Mouse (Mus musculus) heart, postnatal 36 days (tissue): ENCODE data around the gene Krt9. TPM values are rescaled to one million over a fixed set of nuclear protein-coding genes. Genes with fewer than 3 reads are reported as not detected.
"Not testable (repeated sequence)": the region's sequence is repeated elsewhere in the genome, so short reads cannot be mapped to it uniquely, and the experiment has no call there.

ENCODE experiments used
- DNase-seq, 2 experiments: peaks; one replicate each; pipeline ENCODE4 v3.0.0; 2021 to 2022
- intact Hi-C: fragments of 180-260 bp; cut with DNase I; formaldehyde crosslinking; loops from one replicate; pipeline ENCODE4 v1.15.1; 2025
- total RNA-seq, 2 experiments: library from RNA; stranded (reverse); gene quantifications; 2 replicates each; pipeline ENCODE4 v1.2.3; 2021

Krt9 gene
- total RNA-seq: not detected

DNA sequence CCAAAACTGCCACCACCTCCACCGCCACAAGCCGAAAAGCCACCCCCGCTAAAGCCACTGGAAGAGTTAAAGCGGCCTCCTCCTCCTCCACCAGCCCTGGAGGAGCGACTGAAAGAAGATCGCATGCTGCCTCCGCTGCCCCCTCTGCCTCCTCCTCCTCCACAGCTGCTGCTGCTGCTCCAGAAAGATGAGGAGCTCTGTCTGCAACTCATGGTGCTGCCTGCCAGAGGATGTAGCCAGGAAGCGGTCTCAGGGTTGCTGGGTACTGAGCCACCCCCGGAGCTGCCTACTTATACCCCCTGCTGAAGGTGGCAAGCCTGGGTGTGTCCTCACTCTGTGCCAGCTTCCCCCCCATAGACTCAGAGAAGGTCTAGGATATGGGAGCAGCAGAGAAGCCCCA, at the start of gene Krt9:
Gene Krt9, minus strand, starts transcription at position 255 of the 400 bp plus-strand sequence.
- DNase-seq: no peak
- intact Hi-C loops: no loop called here

DNA sequence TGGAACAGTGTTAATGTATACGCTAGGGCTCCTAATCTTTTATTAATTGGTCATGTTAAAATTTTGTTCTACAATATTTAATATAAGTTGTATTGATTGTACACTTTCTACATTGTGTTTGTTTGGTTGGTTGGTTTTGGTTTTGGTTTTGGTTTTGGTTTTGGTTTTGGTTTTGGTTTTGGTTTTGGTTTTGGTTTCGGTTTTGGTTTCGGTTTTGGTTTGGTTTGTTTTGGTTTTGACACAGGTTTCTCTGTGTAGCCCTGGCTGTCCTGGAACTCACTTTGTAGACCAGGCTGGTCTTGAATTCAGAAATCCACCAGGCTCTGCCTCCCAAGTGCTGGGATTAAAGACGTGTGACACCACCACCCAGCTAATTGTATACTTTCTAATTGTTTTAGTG, 47.2 kb upstream of the Krt9 start:
- DNase-seq, intact Hi-C loops: not testable (repeated sequence)

DNA sequence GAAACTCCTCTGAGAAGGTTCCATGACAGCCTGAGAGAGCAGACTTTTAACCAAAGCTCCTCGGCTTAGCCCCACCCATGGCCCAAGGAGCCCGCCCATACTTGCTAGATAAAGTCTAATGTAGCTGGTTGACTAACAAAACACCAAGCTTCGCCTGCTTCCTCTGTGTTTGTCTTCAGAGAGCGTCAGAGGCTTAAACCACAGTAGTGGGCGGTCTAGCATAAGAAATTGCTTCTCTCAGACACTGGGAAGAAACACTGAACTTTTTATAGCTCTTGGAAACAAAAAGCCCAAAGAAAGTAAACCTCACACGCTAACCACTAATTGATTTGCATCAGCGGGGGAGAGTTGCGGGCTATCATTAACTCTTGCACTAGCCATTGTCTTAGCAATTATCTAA, 28.7 kb upstream of the Krt9 start:
- no peak for DNase-seq
- intact Hi-C loops: no loop called here

DNA sequence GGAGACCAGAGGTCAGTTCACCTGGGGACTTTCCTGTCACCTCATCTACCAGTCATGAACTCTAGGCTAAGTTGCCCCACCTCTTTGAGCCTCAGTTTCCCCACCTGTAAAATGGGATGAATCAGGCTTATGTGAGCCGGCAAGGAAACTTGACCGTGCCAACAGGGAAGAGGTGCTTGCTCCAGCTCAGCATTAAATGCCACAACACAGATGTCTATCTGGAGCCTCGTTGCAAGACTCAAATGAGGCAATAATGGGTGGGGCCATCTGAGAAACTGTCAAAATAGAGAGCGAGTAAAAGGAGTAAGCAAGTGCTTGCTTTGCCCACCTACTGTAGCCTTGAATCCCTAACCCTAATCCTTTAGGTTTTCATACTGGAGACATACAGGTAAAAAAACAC, 26.3 kb upstream of the Krt9 start:
- intact Hi-C loops: no loop called here
- DNase-seq: no peak

DNA sequence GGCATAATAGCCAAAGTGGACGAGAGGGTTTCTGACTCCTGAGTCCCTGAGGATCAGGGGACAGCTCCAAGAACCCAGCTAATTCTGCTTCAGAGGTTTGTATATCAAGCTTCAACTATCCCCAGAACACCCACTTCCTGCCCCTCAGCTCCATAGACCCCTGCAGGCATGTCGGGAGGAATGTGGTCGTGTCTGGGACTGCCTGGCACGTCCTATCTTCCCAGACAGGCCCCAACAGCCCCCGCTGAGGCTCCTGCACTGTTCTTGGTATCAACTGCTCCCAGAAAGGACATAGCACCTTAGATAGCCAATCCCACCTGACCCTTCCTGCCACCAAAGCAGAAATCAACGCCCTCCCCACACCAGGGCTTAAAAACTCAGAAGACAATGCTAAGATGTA, 15.5 kb upstream of the Krt9 start:
- intact Hi-C loops: no loop called here
- DNase-seq: no peak

DNA sequence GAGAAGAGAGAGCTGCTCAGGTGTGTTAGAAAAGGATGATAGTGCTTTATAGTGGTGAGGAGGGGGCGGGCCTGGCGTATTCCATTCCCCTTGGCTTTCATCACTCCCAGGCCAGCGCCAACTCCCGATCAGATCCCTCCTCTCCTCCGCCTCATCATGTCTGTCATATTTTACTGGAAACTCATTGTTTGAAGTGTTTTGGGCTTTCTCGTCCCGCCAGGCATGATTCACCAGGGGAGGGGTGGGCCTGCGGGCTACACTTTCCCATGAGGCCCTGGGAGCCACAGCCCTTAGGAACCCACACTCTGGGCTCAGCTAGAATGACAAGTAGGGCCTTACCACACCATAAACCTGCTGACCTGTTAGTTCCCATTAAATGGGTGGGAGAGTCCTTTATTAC, 14.5 kb upstream of the Krt9 start, which contains the start of gene Krt14:
Gene Krt14, minus strand, starts transcription at position 51 of the 400 bp plus-strand sequence.
- intact Hi-C loops: no loop called here
- no peak for DNase-seq

DNA sequence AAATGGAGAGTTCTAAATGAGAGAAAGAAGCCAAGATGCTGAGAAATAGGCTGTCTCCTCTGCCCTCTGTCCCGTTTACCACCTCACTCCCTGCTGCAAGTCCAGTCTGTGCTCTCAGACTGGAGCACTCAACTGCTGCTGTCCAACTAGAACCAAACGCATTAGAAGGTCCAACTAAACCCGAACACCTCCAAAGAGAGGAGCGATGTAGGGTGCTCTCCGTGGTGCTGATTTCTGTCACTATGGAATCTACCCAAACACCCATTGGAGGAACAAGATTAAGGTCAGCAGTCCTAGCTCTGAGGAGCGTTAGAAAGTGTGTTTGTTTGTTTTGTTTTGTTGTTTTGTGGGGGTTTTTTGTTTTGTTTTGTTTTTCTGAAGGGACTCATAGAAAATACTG, 10.4 kb upstream of the Krt9 start:
- DNase-seq: peak; percentile 9 to 18
- intact Hi-C loops: no loop called here

DNA sequence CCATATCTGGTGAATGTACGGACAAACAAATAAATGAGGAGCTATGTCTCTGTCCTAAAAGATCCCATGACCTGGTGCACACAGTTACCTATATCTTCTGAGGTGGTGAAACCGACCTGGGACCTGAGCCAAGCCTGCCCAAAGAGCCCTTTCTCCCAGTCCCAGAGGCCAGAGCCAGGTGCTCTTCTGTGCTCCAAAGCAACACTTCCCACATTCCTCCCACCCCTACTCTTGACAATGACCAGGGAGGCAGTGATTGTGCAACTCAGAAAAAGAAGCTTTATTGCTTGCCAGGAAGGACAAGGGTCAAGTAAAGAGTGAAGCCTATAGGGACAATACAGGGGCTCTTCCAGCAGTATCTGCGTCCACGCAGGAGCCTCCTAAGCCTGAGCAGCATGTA, 9.9 kb upstream of the Krt9 start:
- no peak for DNase-seq
- intact Hi-C loops: no loop called here

DNA sequence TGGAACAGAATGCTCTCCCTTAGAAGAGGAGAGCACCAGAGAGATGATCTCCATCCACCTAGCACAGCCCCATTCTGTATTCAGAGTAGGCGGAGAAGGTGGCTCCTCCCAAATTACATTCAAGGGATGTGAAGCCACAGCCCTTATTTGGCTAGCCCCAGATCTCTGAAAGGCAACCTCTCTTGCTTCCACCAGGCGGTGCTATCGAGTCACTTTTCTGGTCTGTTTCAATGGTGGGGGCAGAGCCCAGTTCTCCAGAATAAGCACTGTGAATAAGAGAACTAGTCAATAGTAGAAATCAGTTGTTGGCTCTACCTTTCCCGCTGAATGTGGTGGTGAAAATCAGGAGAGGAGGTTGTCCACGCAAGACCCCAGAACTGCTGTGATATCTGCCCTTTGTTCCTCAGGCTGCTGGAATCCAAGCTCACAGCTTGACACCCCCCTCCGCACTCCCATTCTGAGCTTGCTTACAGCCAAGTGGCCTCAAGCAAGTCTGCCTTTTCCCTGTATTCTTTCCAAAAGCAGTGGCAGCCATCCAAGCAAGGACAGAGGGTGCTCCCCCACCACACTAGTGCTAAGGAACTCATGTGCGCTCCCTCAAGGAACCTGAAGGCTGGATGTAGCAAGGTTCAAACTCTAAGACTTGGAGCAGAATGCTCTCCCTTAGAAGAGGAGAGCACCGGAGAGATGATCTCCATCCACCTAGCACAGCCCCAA, 7.2 kb upstream of the Krt9 start:
- DNase-seq: peak; percentile 3 to 12
- intact Hi-C loops: no loop called here

DNA sequence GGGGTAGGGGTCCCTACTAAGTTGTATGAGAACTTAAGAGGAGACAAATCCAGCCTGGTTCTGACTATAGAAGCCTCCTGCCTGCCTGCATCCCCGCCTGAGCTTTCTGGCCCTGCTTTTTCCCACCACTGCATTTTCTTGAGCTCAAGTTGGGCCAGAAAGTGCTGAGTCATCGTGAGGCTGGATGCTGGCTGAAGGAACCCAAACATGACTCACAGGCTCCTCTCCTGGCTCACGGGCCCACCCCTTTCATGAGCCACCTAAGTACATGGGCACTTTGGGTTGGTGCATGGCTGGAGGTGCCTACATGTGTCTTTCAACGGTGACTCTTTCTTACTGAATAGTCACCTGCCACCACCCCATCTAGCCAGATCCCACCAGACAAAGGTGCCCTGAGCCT, 5.6 kb upstream of the Krt9 start:
- DNase-seq: no peak
- intact Hi-C loops: no loop called here

DNA sequence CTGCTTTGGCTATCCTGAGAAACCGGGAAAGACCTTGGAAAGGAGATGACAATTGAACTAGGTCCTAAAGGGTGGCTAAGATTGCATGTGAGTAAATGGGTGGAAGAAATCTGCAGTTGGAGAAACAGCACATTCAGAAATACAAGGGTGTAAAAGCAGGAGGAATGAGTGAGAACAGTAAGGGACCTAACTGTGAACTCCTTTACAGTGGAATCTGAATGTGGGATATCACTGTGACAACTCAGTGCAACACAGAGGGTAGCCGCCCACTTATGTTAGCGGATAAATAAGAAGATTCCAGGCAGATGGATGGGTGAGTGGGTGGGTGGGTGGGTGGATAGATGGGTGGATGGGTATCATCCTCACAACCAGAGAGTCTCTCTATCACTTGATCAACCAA, 1.2 kb downstream of the Krt9 start:
- no peak for DNase-seq
- intact Hi-C loops: no loop called here

DNA sequence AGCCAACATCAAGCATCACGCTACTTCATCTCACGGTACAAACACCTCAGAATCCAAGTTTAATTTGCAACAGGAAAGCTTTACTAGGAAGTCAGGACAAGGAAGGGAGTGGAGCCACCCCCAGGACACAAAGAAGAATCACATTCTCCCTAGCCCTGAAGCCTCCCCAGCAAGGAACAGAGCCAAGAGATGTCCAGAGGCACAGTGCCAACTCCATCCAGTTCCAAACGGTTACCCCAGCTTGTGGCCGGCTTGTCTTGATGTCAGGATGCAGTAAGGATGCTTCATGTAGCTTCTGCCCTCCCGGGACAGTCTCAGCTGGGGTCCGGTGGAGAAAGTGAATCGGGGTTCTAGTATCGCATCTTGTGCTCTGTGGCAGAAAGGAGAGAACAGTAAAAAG, 6.3 kb downstream of the Krt9 start:
- DNase-seq: no peak
- intact Hi-C loops: no loop called here

DNA sequence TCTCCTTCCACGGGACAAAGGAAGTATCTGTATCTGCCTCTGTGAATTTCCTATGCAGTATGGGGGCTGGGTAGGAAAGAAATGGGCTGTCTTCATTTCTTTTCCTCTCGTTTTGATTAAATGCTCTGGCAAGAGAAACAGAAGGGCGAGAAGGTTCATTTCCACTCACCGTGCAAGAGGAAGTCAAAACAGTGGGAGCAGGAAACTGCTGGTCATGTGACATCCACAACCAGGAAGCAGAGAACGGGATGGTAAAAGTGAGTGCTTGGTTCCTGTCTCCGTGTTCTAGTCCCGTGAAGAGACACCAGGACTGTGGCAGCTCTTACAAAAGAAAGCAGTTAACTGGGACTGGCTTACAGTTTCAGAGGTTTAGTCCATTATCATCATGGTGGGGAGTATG, 11.3 kb downstream of the Krt9 start:
- DNase-seq: no peak
- intact Hi-C loops: no loop called here

DNA sequence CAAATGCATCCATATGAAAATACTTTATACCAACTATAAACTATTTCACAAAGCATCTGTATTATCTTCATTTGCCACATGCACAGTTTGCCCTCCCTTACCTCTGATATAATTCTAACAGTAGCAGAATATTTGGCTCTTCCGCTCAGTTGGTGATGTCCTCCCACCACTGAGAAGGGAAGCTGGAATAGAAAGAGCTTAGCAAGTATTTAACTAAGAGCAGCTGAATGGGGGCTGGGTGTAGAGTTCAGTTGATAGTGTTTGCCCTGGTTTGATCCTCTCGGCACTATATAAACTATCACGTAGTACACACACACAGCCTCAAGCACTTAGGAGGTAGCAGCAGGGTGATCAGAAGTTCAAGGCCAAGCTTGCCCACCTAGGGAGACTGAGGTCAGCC, 13.8 kb downstream of the Krt9 start:
- no peak for DNase-seq
- intact Hi-C loops: no loop called here

DNA sequence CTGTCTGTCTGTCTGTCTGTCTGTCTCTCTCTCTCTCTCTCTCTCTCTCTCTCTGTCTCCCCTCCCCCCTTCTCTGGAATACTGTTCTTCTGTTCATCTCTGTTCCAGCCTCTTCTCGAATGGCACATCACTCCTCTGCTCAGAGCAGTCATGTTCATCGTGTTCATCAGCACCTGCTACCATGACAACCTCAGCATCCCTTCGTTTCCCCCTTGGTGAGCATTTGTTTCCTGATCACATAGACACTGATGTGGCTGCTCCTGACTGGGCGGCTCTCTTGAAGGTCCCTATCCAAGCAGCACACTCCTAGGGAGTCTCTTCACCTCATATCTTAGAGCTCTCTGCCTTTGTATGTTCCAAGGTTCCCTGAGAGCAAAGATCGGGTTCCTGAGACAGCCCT, 14.7 kb downstream of the Krt9 start:
- intact Hi-C loops: no loop called here

DNA sequence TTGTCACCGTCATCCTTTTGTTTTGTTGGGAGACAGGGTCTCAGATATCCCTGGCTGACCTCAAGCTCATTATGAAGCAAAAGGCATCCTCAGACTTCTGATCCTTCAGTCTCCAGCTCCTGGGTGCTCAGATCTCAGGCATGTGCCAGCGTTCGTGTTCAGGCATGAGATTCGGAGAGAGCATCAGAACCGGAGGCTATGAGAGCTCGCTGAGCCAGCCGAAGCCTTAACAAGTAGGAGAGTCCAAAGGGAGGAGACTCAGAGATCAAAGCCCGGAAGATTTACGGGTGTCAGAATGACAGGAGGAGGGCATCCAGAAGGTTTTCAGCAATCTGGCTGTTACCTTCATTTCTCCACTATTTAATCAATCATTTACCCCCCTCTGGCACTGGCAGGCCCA, 16.3 kb downstream of the Krt9 start:
- intact Hi-C loops: no loop called here

More for the DNA sequence above, 14.7 kb downstream of the Krt9 start:
- no peak for DNase-seq

DNA sequence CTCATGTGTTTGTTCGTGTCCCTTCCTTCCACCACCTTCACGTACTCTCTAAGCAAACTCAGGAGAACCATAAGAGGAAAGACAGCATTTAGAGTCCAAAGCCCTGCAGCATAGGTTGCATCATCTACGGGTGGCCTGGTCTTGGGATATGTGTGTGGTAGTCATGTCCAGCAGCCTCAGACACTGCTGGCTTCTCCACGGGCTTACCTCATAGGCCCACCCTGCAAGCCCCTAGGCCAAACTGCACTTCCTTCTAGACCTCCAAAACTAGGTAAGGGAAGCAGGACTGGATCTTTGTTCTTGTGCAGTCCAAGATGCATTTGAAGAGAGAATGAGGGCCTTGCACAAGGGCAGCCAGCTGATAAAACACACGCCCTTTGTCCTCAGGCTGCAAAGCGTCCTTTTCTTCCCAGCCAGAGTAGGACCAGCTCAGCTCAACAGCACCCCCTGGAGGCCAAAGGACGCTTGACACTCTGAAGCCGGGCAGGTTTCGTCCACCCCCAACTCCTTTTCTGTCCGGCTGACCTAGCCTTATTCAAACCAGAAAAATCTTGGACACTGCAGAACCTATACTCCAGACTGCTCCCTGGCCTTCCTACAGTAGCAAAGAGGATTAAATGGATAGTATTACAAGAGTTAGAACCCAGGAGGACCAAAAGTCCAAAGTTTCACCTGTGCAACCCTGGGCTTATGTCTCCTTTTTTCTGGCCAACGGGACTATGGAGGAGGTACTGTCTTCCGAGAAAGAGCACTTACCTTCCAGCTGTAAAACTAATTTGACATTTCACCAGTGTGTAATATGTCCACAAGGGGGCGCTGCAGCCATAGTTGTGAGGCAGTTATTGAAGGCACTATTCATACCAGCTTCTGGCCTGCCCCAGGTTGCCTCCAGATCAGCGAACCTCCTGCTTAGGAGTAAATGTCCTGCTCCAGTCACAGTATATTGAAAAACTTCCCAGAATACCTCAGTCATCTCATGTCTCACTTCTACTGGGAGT, 24.0 kb downstream of the Krt9 start:
- DNase-seq: peak; percentile 61 to 79
- intact Hi-C loops: loop anchor here (1.0 to 5.0 kb wide), 4 partner anchors 102 to 706 kb away; no protein-coding TSS in a partner anchor

More for the DNA sequence above, 16.3 kb downstream of the Krt9 start:
- no peak for DNase-seq

DNA sequence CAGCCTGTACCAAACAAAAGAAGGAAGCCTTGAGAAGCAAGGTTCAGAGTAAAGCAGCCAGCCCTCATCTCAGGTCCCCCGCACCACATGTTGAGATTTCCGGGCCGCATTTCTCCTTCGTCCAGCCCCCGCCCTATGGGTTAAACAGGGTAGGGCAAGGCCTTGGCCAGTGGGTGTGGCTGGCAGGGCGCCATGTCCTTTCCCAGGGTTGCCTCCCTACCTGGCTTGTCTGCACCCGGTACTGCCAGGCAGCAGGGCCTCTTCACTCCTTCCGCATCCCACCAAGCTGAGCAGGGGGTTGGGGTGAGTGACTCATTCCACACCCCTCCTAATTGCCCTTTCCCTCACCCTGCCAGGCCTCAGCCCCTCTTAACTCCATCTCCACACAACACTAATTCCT, 25.0 kb downstream of the Krt9 start:
- DNase-seq: peak; percentile 10 to 27
- intact Hi-C loops: loop anchor here (2.0 to 5.0 kb wide), 3 partner anchors 101 to 705 kb away; no protein-coding TSS in a partner anchor

DNA sequence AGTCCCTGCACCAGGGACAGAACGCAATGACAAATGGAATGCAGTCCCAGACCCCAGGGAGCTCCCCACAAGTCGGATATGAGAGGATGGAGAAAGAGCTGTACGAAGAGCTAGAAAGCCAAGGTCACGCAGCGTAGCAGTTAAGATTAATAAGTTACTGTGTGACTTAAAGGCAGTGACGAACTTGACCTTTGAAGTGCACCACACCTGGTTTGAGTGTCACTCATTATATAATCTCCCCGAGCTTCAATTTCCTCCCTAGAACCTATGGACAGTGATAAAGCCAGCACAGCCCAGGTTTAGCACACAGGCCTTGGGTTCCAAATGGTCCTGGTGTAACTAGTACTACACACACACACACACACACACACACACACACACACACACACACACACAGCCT, 28.7 kb downstream of the Krt9 start:
- DNase-seq: no peak
- intact Hi-C loops: no loop called here

DNA sequence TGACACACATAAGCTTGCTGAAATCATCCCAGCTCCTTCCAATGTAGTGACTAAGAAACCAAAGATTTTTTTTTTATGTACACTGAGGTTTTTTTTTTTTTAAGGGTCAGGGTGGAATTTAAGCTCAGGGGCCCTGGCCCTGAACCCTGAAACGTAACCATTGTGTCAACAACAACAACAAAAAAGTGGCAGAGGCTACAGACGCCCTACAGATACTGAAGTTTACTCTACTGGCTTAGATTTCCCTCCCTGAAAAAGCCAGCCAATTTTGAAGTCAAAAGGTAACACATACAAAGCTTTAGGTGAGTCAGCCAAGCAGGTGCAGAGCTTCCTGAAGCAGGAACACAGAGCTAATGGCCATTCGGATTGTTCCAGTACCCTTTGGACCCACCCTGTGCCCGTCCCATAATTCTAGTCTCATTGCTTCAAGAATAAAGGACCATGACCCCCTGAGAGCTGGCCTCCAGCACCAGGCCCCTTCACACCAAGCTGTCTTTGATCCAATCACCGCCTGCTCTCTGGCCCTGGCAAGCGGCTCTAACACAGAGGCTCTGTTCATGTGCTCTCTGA, 35.1 kb downstream of the Krt9 start:
- no peak for DNase-seq
- intact Hi-C loops: no loop called here

DNA sequence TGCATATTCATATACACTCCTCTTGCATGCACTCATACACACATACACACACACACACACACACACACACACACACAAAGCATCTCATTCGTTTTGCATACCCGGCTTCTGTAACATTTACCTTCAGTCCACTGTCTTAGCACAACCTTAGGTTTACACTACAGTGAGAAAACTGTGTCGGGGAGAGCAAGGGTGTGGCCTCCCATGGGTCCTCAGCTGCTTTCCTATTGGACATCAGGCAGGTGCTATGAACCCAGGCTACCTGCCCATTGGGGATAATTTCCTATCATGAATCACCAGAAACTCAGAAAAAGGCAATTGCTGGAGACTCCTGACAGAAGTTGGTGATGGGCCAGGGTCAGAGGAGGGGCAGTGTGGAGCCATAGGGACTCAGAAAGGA, 35.7 kb downstream of the Krt9 start:
- intact Hi-C loops: no loop called here
- DNase-seq: no peak
